Mouse (Mus musculus) CD4-positive, CD25-positive, alpha-beta regulatory T cell, adult 9 weeks (primary cell): Measurements from ENCODE around the gene Ube2c. TPM values are rescaled to one million over a fixed set of nuclear protein-coding genes. Genes with fewer than 3 reads are reported as not detected.

Experiments used
- polyA plus RNA-seq: library from polyadenylated mRNA; unstranded; fragments of 100-300 nt; shearing (Covaris generic); gene quantifications from one replicate; pipeline ENCODE4 v1.2.1, GENCODE M21; 2017

Ube2c gene
- polyA plus RNA-seq, result 8.4 TPM

GRCm38 (mm10) chr2:164769258-164770037 lies at the start of gene Ube2c:
Gene Ube2c (plus strand): TSS chr2:164769898.

GRCm38 (mm10) chr2:164745843-164746479 lies 23.7 kb upstream of the Ube2c start, which contains the start of the genes Wfdc3 and Dnttip1:
Gene Wfdc3 (minus strand): TSS chr2:164745931.
Gene Dnttip1 (plus strand): TSS chr2:164745983.

GRCm38 (mm10) chr2:164779481-164780086 lies 9.9 kb downstream of the Ube2c start, which contains the start of gene Tnnc2:
Gene Tnnc2 (minus strand): TSS chr2:164779967.

GRCm38 (mm10) chr2:164785481-164786387 lies 16.0 kb downstream of the Ube2c start, which contains the start of gene Snx21:
Gene Snx21 (plus strand): TSS chr2:164785823.

GRCm38 (mm10) chr2:164804533-164805331 lies 35.0 kb downstream of the Ube2c start, which contains the start of the genes Acot8 and Zswim3:
Gene Acot8 (minus strand): TSS chr2:164804882.
Gene Zswim3 (plus strand): TSS chr2:164805098.

GRCm38 (mm10) chr2:164822636-164823165 lies 53.0 kb downstream of the Ube2c start, which contains the start of gene Zswim1:
Gene Zswim1 (plus strand): TSS chr2:164822686.

Other genes starting within 250 kb of the Ube2c start
- 2.6 TPM for gene Wfdc2, start 207.5 kb upstream of the Ube2c start, polyA plus RNA-seq
- gene Spint3, start 196.4 kb upstream of the Ube2c start, polyA plus RNA-seq, result not detected
- not detected for gene Wfdc6a, start 184.5 kb upstream of the Ube2c start, polyA plus RNA-seq
- not detected for gene Eppin, start 176.3 kb upstream of the Ube2c start, polyA plus RNA-seq
- gene Wfdc6b, start 156.4 kb upstream of the Ube2c start, polyA plus RNA-seq, result not detected
- not detected for gene Wfdc8, start 156.3 kb upstream of the Ube2c start, polyA plus RNA-seq
- gene Wfdc16, start 131.1 kb upstream of the Ube2c start, polyA plus RNA-seq, result not detected
- not detected for gene Wfdc10, start 113.9 kb upstream of the Ube2c start, polyA plus RNA-seq
- not detected for gene Wfdc9, start 113.3 kb upstream of the Ube2c start, polyA plus RNA-seq
- not detected for gene Wfdc11, start 95.8 kb upstream of the Ube2c start, polyA plus RNA-seq
- not detected for gene Wfdc13, start 84.8 kb upstream of the Ube2c start, polyA plus RNA-seq
- gene Spint4, start 71.4 kb upstream of the Ube2c start, polyA plus RNA-seq, result not detected
- gene Spint5, start 54.6 kb upstream of the Ube2c start, polyA plus RNA-seq, result not detected
- not detected for gene Wfdc3, start 24.0 kb upstream of the Ube2c start, polyA plus RNA-seq
- 10.4 TPM for gene Dnttip1, start 23.9 kb upstream of the Ube2c start, polyA plus RNA-seq
- not detected for gene Tnnc2, start 10.1 kb downstream of the Ube2c start, polyA plus RNA-seq
- 6.5 TPM for gene Snx21, start 15.9 kb downstream of the Ube2c start, polyA plus RNA-seq
- 43.9 TPM for gene Acot8, start 35.0 kb downstream of the Ube2c start, polyA plus RNA-seq
- gene Zswim3, start 35.2 kb downstream of the Ube2c start, polyA plus RNA-seq, result 9.8 TPM
- gene Zswim1, start 52.8 kb downstream of the Ube2c start, polyA plus RNA-seq, result 27.5 TPM
- 0.72 TPM for gene Spata25, start 58.6 kb downstream of the Ube2c start, polyA plus RNA-seq
- gene Ctsa, start 63.0 kb downstream of the Ube2c start, polyA plus RNA-seq, result 218 TPM
- 2.6 TPM for gene Neurl2, start 63.6 kb downstream of the Ube2c start, polyA plus RNA-seq
- 0.98 TPM for gene Pltp, start 87.8 kb downstream of the Ube2c start, polyA plus RNA-seq
- 155 TPM for gene Pcif1, start 109.4 kb downstream of the Ube2c start, polyA plus RNA-seq
- 42.1 TPM for gene Zfp335, start 141.9 kb downstream of the Ube2c start, polyA plus RNA-seq
- gene Mmp9, start 170.9 kb downstream of the Ube2c start, polyA plus RNA-seq, result 8.8 TPM
- gene Slc12a5, start 190.9 kb downstream of the Ube2c start, polyA plus RNA-seq, result not detected